Mouse (Mus musculus): ENCODE data around the gene Klhl10.

GRCm38 (mm10) chr11:100493771-100494170 is 52.1 kb downstream of the Klhl10 start:
- TF ChIP-seq SRF (IDR thresholded peaks at IDR 0.05; ENCODE audit: control insufficient read depth, insufficient read length, low read depth) (no peak), REST (IDR thresholded peaks at IDR 0.05; ENCODE audit: insufficient read depth, insufficient read length) (no peak), POLR2A (IDR thresholded peaks at IDR 0.05; ENCODE audit: insufficient read length, low read depth) (no peak), USF1 (IDR thresholded peaks at IDR 0.05; ENCODE audit: low read depth) (no peak)
